Mouse (Mus musculus) embryonic facial prominence, embryonic 12.5 days (tissue): Measurements from ENCODE around the gene Svbp. TPM values are rescaled to one million over a fixed set of nuclear protein-coding genes. Genes with fewer than 3 reads are reported as not detected.

ENCODE experiments used
- ATAC-seq: fragments of 200-750 bp; cut with Nextera tagmentation; 2 replicates; pipeline ENCODE4 v1.8.0; 2017; ENCODE audit not compliant: insufficient number of reproducible peaks, insufficient read depth, low FRiP score, low TSS enrichment
- H3K27ac ChIP-seq: fragments of 300-500 bp; sonication (generic); 2 replicates; pipeline ENCODE4 v1.5.1; 2016; ENCODE audit warnings: mild to moderate bottlenecking
- H3K27me3 ChIP-seq: fragments of 300-500 bp; sonication (generic); 2 replicates; pipeline ENCODE4 v1.6.1; 2016; ENCODE audit warnings: mild to moderate bottlenecking, moderate library complexity
- H3K36me3 ChIP-seq: fragments of 300-500 bp; sonication (generic); 2 replicates; pipeline ENCODE4 v1.6.1; 2016; ENCODE audit warnings: mild to moderate bottlenecking
- H3K4me1 ChIP-seq: fragments of 300-500 bp; sonication (generic); 2 replicates; pipeline ENCODE4 v1.6.1; 2016
- H3K4me2 ChIP-seq: fragments of 300-500 bp; sonication (generic); replicated peaks from 2 replicates; pipeline ENCODE4 v1.6.1; 2016; ENCODE audit warnings: mild to moderate bottlenecking, moderate library complexity
- H3K4me3 ChIP-seq: fragments of 300-500 bp; sonication (generic); 2 replicates; pipeline ENCODE4 v1.5.1; 2016; ENCODE audit warnings: mild to moderate bottlenecking
- H3K9ac ChIP-seq: fragments of 300-500 bp; sonication (generic); 2 replicates; pipeline ENCODE4 v1.6.1; 2016; ENCODE audit warnings: mild to moderate bottlenecking, moderate library complexity
- H3K9me3 ChIP-seq: fragments of 300-500 bp; sonication (generic); 2 replicates; pipeline ENCODE4 v1.6.1; 2016; ENCODE audit warnings: mild to moderate bottlenecking, moderate library complexity
- WGBS: fragments of 180-500 bp; shearing (Covaris S2); methylation state at CpG from one replicate; pipeline ENCODE4 v1.1.7; 2016; 5-methylcytosine and 5-hydroxymethylcytosine counted together
- polyA plus RNA-seq: library from polyadenylated mRNA; unstranded; fragments of >200 nt; fragmentation: Nextera tagmentation; extraction: Ambion mirVana; gene quantifications from 2 replicates; pipeline ENCODE4 v1.2.1, GENCODE M21; 2016

The Svbp gene
- polyA plus RNA-seq, 1 experiment from 2014 or later = 189 TPM

DNA sequence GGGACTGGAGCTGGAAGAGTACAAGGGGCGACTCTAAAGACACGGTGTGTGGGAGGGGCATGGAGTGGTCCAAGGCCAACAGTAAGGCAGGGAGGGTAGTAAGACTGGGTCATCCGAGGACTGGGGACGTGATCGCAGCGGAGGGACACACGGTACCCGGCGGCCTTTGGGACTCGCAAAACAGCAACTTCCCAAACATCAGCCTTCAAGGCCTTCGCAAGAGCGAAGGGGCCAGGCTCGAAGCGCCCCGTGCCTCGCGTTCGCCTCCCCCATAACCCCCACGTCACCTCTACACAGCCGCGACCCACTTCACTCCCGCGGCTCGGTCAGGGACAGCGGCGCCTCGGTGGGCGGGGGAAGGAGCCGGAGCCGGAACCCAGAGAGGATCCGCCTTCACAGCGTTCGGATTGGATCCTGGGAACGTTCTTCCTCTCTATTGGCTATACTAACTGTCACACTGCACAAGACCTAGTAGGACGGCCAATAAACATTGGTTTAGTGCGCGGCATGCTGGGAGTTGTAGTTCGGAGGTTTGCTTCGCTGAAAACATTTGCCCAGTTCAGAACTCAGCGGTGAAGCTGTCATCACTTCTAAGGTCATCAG lies 21.2 kb upstream of the Svbp start, which contains the start of gene Zfp691:
Zfp691 (minus strand) TSS at position 345 of the 603 bp plus-strand sequence.
- peak within 1 kb of the TSS; percentile 83 for H3K4me2 ChIP-seq
- H3K27me3 ChIP-seq = no peaks in the 10 kb centered on the region
- peak within 1 kb of the TSS; percentile 85 for H3K9ac ChIP-seq
- under 1% methylated on average over 40 of the region's 40 CpGs for WGBS
- no peaks in the 10 kb centered on the region for H3K9me3 ChIP-seq
- H3K27ac ChIP-seq = no peak within 1 kb of the TSS
- peak within 1 kb of the TSS; percentile 79 for H3K4me3 ChIP-seq
- peaks cover 13% of the 10 kb centered on the region; the same call in 1 of the 2 replicates for H3K4me1 ChIP-seq
- ATAC-seq = peak; percentile 100
- H3K36me3 ChIP-seq = peaks cover 20% of the 10 kb centered on the region

DNA sequence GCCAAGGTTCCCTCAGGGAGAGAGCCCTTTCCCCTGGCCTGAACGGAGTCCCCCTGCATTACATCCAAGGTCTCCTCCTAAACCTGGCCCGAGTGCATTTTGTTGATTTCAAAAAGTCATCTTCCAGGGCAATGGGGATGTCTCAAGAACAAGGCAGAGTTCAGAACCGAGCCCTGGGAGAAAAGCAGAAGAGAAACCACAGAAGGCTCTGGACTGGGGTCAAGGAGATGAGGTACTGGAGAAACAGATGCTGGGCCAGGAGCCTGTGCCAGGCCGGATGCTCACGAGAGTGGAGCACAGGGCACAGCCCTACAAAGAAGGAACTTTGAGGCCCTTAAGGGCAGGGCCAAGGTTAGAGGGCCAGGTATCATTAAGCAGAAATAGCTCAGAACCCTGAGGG lies 17.4 kb upstream of the Svbp start:
- H3K4me3 ChIP-seq = no peak overlapping the region
- no peak overlapping the region for H3K27ac ChIP-seq
- no peak overlapping the region for H3K4me2 ChIP-seq
- H3K9me3 ChIP-seq = no peaks in the 10 kb centered on the region
- peaks cover 7% of the 10 kb centered on the region; the same call in 1 of the 2 replicates for H3K4me1 ChIP-seq
- ATAC-seq = no peak
- H3K9ac ChIP-seq = no peak overlapping the region
- H3K27me3 ChIP-seq = no peaks in the 10 kb centered on the region
- 77% methylated on average over 5 of the region's 5 CpGs for WGBS
- H3K36me3 ChIP-seq = no peaks in the 10 kb centered on the region

GRCm38 (mm10) chr4:119178331-119178730 lies 16.8 kb upstream of the Svbp start:
- ATAC-seq = no peak
- peaks cover under 1% of the 10 kb centered on the region; the same call in 1 of the 2 replicates for H3K4me1 ChIP-seq
- H3K36me3 ChIP-seq = no peaks in the 10 kb centered on the region
- no peak overlapping the region for H3K9ac ChIP-seq
- no peaks in the 10 kb centered on the region for H3K9me3 ChIP-seq
- H3K27me3 ChIP-seq = no peaks in the 10 kb centered on the region
- no peak overlapping the region for H3K4me2 ChIP-seq
- H3K27ac ChIP-seq = no peak overlapping the region
- no peak overlapping the region for H3K4me3 ChIP-seq
- WGBS = 75% methylated on average over 18 of the region's 18 CpGs

GRCm38 (mm10) chr4:119180133-119180707 lies 14.9 kb upstream of the Svbp start:
- ATAC-seq = no peak

GRCm38 (mm10) chr4:119181456-119181855 lies 13.7 kb upstream of the Svbp start:
- 89% methylated on average over 9 of the region's 9 CpGs for WGBS
- ATAC-seq = no peak
- no peaks in the 10 kb centered on the region for H3K9me3 ChIP-seq

More at GRCm38 (mm10) chr4:119180133-119180707, 14.9 kb upstream of the Svbp start:
- no peaks in the 10 kb centered on the region for H3K4me1 ChIP-seq
- no peak overlapping the region for H3K9ac ChIP-seq
- H3K27me3 ChIP-seq = no peaks in the 10 kb centered on the region
- no peak overlapping the region for H3K4me2 ChIP-seq
- H3K36me3 ChIP-seq = no peaks in the 10 kb centered on the region
- WGBS = 62% methylated on average over 4 of the region's 4 CpGs
- H3K9me3 ChIP-seq = no peaks in the 10 kb centered on the region
- H3K4me3 ChIP-seq = no peak overlapping the region
- H3K27ac ChIP-seq = no peak overlapping the region

DNA sequence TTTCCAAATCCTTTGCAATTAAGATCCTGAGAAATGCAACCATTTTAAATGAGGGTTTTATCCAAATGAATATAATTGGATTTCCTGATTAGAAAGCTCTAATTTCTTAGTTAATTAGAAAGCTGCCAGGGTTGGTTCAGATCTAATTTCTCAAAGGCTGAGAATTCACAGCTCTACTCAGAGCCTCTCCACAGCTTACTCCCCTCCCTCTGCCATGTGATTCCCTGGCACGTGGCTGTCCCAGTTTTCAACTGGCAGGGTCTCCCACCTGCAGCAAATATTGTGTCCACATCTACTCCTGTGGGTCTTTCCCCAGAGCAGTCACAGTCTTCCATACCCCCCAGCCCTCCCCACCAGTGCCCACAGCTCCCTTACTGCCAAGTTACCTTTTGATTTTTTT lies 11.6 kb upstream of the Svbp start:
- WGBS = 48% methylated on average over 1 of the region's 1 CpGs
- no peak for ATAC-seq
- H3K27ac ChIP-seq = no peak overlapping the region
- no peaks in the 10 kb centered on the region; the same call in 1 of the 2 replicates for H3K27me3 ChIP-seq
- H3K4me1 ChIP-seq = no peaks in the 10 kb centered on the region
- no peaks in the 10 kb centered on the region for H3K9me3 ChIP-seq
- H3K9ac ChIP-seq = no peak overlapping the region
- H3K4me2 ChIP-seq = no peak overlapping the region
- no peak overlapping the region for H3K4me3 ChIP-seq
- H3K36me3 ChIP-seq = no peaks in the 10 kb centered on the region

More at GRCm38 (mm10) chr4:119181456-119181855, 13.7 kb upstream of the Svbp start:
- H3K4me2 ChIP-seq = no peak overlapping the region
- no peak overlapping the region for H3K27ac ChIP-seq
- no peak overlapping the region for H3K4me3 ChIP-seq
- no peaks in the 10 kb centered on the region for H3K27me3 ChIP-seq
- H3K36me3 ChIP-seq = no peaks in the 10 kb centered on the region
- H3K4me1 ChIP-seq = no peaks in the 10 kb centered on the region
- H3K9ac ChIP-seq = no peak overlapping the region

- no peak overlapping the region for H3K4me3 ChIP-seq
- no peak for ATAC-seq
- H3K27ac ChIP-seq = no peak overlapping the region
- no peaks in the 10 kb centered on the region for H3K36me3 ChIP-seq
- no peak overlapping the region for H3K4me2 ChIP-seq
- H3K9me3 ChIP-seq = no peaks in the 10 kb centered on the region
- 88% methylated on average over 4 of the region's 4 CpGs for WGBS
- no peak overlapping the region for H3K9ac ChIP-seq
- H3K4me1 ChIP-seq = no peaks in the 10 kb centered on the region
- no peaks in the 10 kb centered on the region; the same call in 1 of the 2 replicates for H3K27me3 ChIP-seq
These were observed 9.3 kb upstream of the Svbp start for GRCm38 (mm10) chr4:119185771-119186170.

- ATAC-seq = no peak
- no peak overlapping the region for H3K4me2 ChIP-seq
- no peaks in the 10 kb centered on the region for H3K4me1 ChIP-seq
- H3K36me3 ChIP-seq = no peaks in the 10 kb centered on the region
- H3K4me3 ChIP-seq = no peak overlapping the region
- H3K27ac ChIP-seq = no peak overlapping the region
- H3K9ac ChIP-seq = no peak overlapping the region
- H3K9me3 ChIP-seq = no peaks in the 10 kb centered on the region
- 57% methylated on average over 11 of the region's 11 CpGs for WGBS
- H3K27me3 ChIP-seq = no peaks in the 10 kb centered on the region; the same call in 1 of the 2 replicates
These were observed 6.9 kb upstream of the Svbp start for GRCm38 (mm10) chr4:119188060-119188785.

GRCm38 (mm10) chr4:119189392-119189791 lies 5.7 kb upstream of the Svbp start:
- Histone ChIP-seq H3K4me2 (no peak overlapping the region), H3K4me1 (no peaks in the 10 kb centered on the region), H3K4me3 (no peak overlapping the region), H3K36me3 (no peaks in the 10 kb centered on the region), H3K9me3 (no peaks in the 10 kb centered on the region), H3K9ac (no peak overlapping the region), H3K27ac (no peak overlapping the region), H3K27me3 (no peaks in the 10 kb centered on the region; the same call in 1 of the 2 replicates)
- WGBS = 83% methylated on average over 6 of the region's 6 CpGs
- ATAC-seq = no peak

- no peak within 1 kb of the TSS for H3K4me2 ChIP-seq
- H3K36me3 ChIP-seq = no peaks in the 10 kb centered on the region
- WGBS = 62% methylated on average over 6 of the region's 6 CpGs
- H3K27ac ChIP-seq = no peak within 1 kb of the TSS
- no peaks in the 10 kb centered on the region for H3K4me1 ChIP-seq
- no peak within 1 kb of the TSS for H3K4me3 ChIP-seq
- no peaks in the 10 kb centered on the region for H3K9me3 ChIP-seq
- no peak for ATAC-seq
- H3K27me3 ChIP-seq = no peaks in the 10 kb centered on the region; the same call in 1 of the 2 replicates
- H3K9ac ChIP-seq = no peak within 1 kb of the TSS
These were observed 5.2 kb upstream of the Svbp start, which contains the start of gene Ermap for GRCm38 (mm10) chr4:119189864-119190263. Gene Ermap, minus strand, starts transcription at chr4:119190011.

DNA sequence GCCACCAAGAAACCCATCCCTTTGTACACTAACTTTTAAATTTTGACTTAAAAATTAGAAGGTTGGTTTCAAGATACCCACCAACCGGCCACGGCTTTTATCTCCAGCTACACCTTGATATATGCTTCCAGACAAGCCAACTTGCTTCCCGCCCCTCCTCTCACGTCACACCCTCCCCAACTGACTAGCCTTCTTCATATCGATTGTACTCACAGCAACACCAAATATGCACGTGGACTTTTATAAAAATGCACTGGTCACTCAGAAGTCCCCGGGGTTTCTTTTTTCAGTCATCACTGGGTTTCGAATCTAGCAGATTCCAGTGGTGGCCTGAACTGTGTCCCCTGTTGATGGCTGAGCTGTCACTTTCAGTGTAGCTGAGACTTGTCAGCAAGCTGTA lies 4.5 kb upstream of the Svbp start:
- no peak for ATAC-seq
- H3K4me3 ChIP-seq = no peak overlapping the region
- no peaks in the 10 kb centered on the region for H3K4me1 ChIP-seq
- no peaks in the 10 kb centered on the region; the same call in 1 of the 2 replicates for H3K27me3 ChIP-seq
- H3K4me2 ChIP-seq = no peak overlapping the region
- H3K9ac ChIP-seq = no peak overlapping the region
- WGBS = 83% methylated on average over 8 of the region's 8 CpGs
- no peaks in the 10 kb centered on the region for H3K9me3 ChIP-seq
- no peaks in the 10 kb centered on the region for H3K36me3 ChIP-seq
- H3K27ac ChIP-seq = no peak overlapping the region
